Mouse (Mus musculus) stomach, postnatal 0 days (tissue): ENCODE data around the gene Ric8a. TPM values are rescaled to one million over a fixed set of nuclear protein-coding genes. Genes with fewer than 3 reads are reported as not detected.
A peak's percentile ranks its signal among the peaks of the same experiment; 100 is the strongest.
"Not testable (repeated sequence)": the region's sequence is repeated elsewhere in the genome, so short reads cannot be mapped to it uniquely, and the experiment has no call there.

ENCODE experiments used
- ATAC-seq: fragments of 200-750 bp; cut with Nextera tagmentation; 2 replicates; pipeline ENCODE4 v1.8.0; 2017; ENCODE audit not compliant: low FRiP score, low TSS enrichment
- DNase-seq: peaks from one replicate; pipeline ENCODE4 v3.0.0-alpha.2; 2016; ENCODE audit warnings: low spot score
- H3K27ac ChIP-seq: fragments of 300-500 bp; sonication (generic); replicated peaks from 2 replicates; pipeline ENCODE4 v1.5.1; 2014; ENCODE audit warnings: mild to moderate bottlenecking, control low read depth
- H3K27me3 ChIP-seq: fragments of 300-500 bp; sonication (generic); 2 replicates; pipeline ENCODE4 v1.6.1; 2014; ENCODE audit warnings: low read length; ENCODE audit not compliant: control insufficient read depth, insufficient read depth
- H3K36me3 ChIP-seq: fragments of 300-500 bp; sonication (generic); 2 replicates; pipeline ENCODE4 v1.6.1; 2014; ENCODE audit warnings: low read length, mixed read lengths; ENCODE audit not compliant: control insufficient read depth, insufficient read depth
- H3K4me1 ChIP-seq: fragments of 300-500 bp; sonication (generic); replicated peaks from 2 replicates; pipeline ENCODE4 v1.6.1; 2014; ENCODE audit warnings: antibody characterized with exemption; ENCODE audit not compliant: control insufficient read depth, insufficient read depth
- H3K4me2 ChIP-seq: fragments of 300-500 bp; sonication (generic); replicated peaks from 2 replicates; pipeline ENCODE4 v1.6.1; 2014; ENCODE audit warnings: low read depth, mild to moderate bottlenecking, control low read depth, moderate library complexity
- H3K4me3 ChIP-seq: fragments of 300-500 bp; sonication (generic); 2 replicates; pipeline ENCODE4 v1.5.1; 2014; ENCODE audit warnings: low read depth, low read length, control low read depth
- H3K9ac ChIP-seq: fragments of 300-500 bp; sonication (generic); 2 replicates; pipeline ENCODE4 v1.6.1; 2014; ENCODE audit warnings: mild to moderate bottlenecking, low read length, control low read depth, mixed read lengths
- H3K9me3 ChIP-seq: fragments of 300-500 bp; sonication (generic); 2 replicates; pipeline ENCODE4 v1.6.1; 2016; ENCODE audit warnings: low read length; ENCODE audit not compliant: control insufficient read depth
- CTCF ChIP-seq: IDR thresholded peaks from 2 replicates; pipeline ENCODE4 v1.5.1; 2016; ENCODE audit warnings: antibody characterized with exemption, low read depth, mild to moderate bottlenecking, moderate library complexity
- EP300 ChIP-seq: optimal IDR thresholded peaks from 2 replicates; pipeline ENCODE3; 2016; ENCODE audit warnings: antibody characterized with exemption
- WGBS: fragments of 180-500 bp; shearing (Covaris S2); extraction: QIAGEN DNeasy Blood & Tissue Kit; methylation state at CpG from one replicate; pipeline ENCODE4 v1.1.7; 2014; 5-methylcytosine and 5-hydroxymethylcytosine counted together
- polyA plus RNA-seq: library from polyadenylated mRNA; unstranded; fragments of >200 nt; fragmentation: Nextera tagmentation; extraction: Ambion mirVana; gene quantifications from 2 replicates; pipeline ENCODE4 v1.2.1, GENCODE M21; 2015

Ric8a gene
- polyA plus RNA-seq, 1 experiment from 2014 or later, result 49.1 TPM

DNA sequence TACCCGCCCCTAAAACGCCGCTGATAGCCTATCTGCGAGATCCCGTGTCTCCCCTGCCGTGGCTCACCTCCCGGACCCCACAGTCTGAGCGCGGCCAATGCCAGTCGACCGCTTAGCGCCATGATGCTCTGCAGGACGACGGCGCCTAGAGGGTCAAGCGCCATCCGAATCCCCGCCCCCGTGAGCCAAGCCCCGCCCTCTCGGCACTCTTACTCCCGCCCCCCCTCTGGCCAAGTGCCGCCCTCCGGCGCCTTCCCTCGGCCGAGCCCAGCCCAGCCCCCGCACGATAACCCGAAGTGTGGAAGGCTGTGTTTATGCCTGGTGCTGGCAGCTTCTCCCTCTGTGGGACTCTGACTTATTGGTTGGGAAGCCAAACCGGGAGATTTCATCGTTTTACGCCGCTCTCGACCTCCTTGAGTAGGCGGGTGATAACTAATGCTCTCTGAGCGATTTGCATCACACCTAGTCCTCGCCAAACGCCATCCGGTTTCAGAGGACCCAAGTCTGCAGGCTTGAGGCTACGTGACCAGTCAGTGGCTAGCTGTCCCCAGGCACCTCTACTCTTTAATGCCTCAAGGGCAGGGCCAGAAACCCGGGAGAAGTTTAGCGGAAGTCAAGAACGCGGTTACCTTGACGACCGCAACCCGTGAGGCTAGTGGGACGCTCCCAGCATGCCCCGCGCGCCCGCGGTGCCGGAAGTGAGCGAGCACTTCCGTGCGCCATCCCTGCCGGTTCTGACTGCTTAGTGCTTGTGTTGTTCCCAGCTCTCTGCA is 25.1 kb downstream of the Ric8a start, which contains the start of the genes Psmd13 and Sirt3:
Psmd13 (plus strand) TSS at position 273 of the 773 bp plus-strand sequence.
Sirt3 (minus strand) TSS at position 614 of the 773 bp plus-strand sequence.
- ATAC-seq (peak; percentile 97), DNase-seq (peak; percentile 95)
- Histone ChIP-seq H3K27ac (peak within 1 kb of the TSS; percentile 88), H3K36me3 (no peaks in the 10 kb centered on the region), H3K27me3 (no peaks in the 10 kb centered on the region), H3K9ac (peak within 1 kb of the TSS; percentile 72), H3K4me1 (no peaks in the 10 kb centered on the region), H3K4me2 (peak within 1 kb of the TSS; percentile 80), H3K4me3 (peak within 1 kb of the TSS; percentile 71), H3K9me3 (no peaks in the 10 kb centered on the region)
- TF ChIP-seq EP300 (no peak), CTCF (peak; percentile 13; the same call in 1 of the 2 replicates)
- WGBS, result under 1% methylated on average over 56 of the region's 59 CpGs

DNA sequence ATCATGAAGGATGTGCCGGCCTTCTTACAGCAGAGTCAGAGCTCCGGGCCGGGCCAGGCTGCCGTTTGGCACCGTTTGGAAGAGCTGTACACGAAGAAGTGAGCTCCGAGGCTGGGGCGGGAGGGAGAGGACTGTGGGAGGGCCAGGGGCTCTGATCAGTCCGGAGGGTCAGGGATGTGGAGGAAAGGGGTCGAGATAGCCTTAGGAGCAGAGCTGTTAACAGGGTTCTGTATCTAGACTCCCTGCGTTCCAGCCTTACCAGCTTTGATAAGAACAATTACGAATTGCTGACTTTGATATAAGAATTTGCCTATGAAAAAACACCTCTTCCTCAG is 25.7 kb downstream of the Ric8a start:
- no peak for TF ChIP-seq CTCF
- no peak for TF ChIP-seq EP300
- H3K27ac ChIP-seq, result peak overlapping the region; percentile 88
- H3K36me3 ChIP-seq, result peaks cover 3% of the 10 kb centered on the region; the same call in 1 of the 2 replicates
- H3K4me2 ChIP-seq, result peak overlapping the region; percentile 80
- DNase-seq, result no peak
- no peaks in the 10 kb centered on the region for H3K4me1 ChIP-seq
- no peak; the same call in 1 of the 2 replicates for ATAC-seq
- H3K9ac ChIP-seq, result peak overlapping the region; percentile 72
- H3K9me3 ChIP-seq, result no peaks in the 10 kb centered on the region
- H3K27me3 ChIP-seq, result no peaks in the 10 kb centered on the region
- 0% methylated on average over 12 of the region's 12 CpGs for WGBS
- H3K4me3 ChIP-seq, result peak overlapping the region; percentile 71

- H3K9me3 ChIP-seq, H3K27me3 ChIP-seq, H3K9ac ChIP-seq, H3K4me1 ChIP-seq, H3K4me3 ChIP-seq, DNase-seq, ATAC-seq, H3K4me2 ChIP-seq, H3K27ac ChIP-seq: not testable (repeated sequence)
- H3K36me3 ChIP-seq, result peaks cover 25% of the 10 kb centered on the region
- WGBS, result 96% methylated on average over 16 of the region's 16 CpGs
These were observed 33.9 kb downstream of the Ric8a start for GRCm38 (mm10) chr7:140890636-140891035.

DNA sequence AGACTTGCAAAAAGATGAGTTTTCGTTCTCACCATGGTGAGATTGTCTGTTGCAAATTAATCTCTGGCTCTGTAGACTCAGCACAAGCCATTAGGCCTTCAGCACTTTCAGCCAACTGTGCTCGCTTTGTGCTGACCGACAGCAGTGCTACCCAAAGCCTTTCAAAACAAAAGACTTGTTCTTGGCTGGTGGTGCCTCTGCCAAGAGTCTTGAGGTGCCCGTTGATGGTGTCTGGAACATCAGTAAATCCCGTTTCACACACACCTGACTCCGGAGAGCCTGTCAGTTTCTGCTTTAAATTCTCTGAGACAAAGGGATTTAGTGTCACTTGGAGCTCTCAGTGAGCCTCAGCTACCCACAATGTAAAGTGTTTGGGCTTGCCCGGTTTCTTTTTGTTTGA is 37.3 kb downstream of the Ric8a start:
- Histone ChIP-seq H3K4me2 (no peak overlapping the region), H3K9ac (no peak overlapping the region), H3K9me3 (no peaks in the 10 kb centered on the region), H3K36me3 (peaks cover 30% of the 10 kb centered on the region), H3K27me3 (no peaks in the 10 kb centered on the region), H3K27ac (no peak overlapping the region), H3K4me3 (no peak overlapping the region), H3K4me1 (no peaks in the 10 kb centered on the region)
- WGBS, result 93% methylated on average over 7 of the region's 7 CpGs
- ATAC-seq, result no peak
- TF ChIP-seq CTCF (no peak), EP300 (no peak)
- no peak for DNase-seq

- TF ChIP-seq EP300 (no peak), CTCF (no peak)
- H3K4me3 ChIP-seq, result no peak overlapping the region
- H3K36me3 ChIP-seq, result peaks cover 29% of the 10 kb centered on the region
- H3K27ac ChIP-seq, result no peak overlapping the region
- H3K4me2 ChIP-seq, result no peak overlapping the region
- no peaks in the 10 kb centered on the region for H3K27me3 ChIP-seq
- ATAC-seq, result no peak
- no peak overlapping the region for H3K9ac ChIP-seq
- DNase-seq, result no peak
- WGBS, result 89% methylated on average over 3 of the region's 3 CpGs
- H3K9me3 ChIP-seq, result no peaks in the 10 kb centered on the region
- no peaks in the 10 kb centered on the region for H3K4me1 ChIP-seq
These were observed 37.9 kb downstream of the Ric8a start for GRCm38 (mm10) chr7:140894611-140895010.

DNA sequence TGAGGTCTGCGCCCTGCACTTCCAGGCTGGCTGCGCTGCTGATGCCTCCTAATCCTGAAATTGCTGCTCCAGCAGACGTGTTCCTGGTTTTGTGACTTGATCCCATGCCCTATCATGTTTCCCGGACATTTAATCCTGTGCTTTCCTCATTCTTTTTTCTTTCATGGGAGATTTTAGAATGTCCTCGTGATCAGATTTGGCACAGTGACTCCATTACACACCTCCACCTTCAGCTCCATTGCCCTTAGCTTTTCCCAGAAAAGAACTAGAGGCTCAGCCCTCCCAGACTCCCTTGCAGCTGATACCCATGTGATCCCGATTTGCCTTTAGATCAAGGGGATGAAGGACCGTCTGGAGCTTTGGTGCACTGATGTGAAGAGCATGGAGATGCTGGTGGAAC is 41.1 kb downstream of the Ric8a start:
- H3K27ac ChIP-seq, result no peak overlapping the region
- 86% methylated on average over 7 of the region's 7 CpGs for WGBS
- H3K4me3 ChIP-seq, result no peak overlapping the region
- no peak overlapping the region for H3K4me2 ChIP-seq
- TF ChIP-seq EP300 (no peak), CTCF (no peak)
- H3K4me1 ChIP-seq, result no peaks in the 10 kb centered on the region
- ATAC-seq (no peak), DNase-seq (no peak)
- peaks cover 19% of the 10 kb centered on the region for H3K36me3 ChIP-seq
- no peaks in the 10 kb centered on the region for H3K27me3 ChIP-seq
- no peak overlapping the region for H3K9ac ChIP-seq
- no peaks in the 10 kb centered on the region for H3K9me3 ChIP-seq
